Mouse (Mus musculus): ENCODE results near the gene Phldb1. TPM values are rescaled to one million over a fixed set of nuclear protein-coding genes. Genes with fewer than 3 reads are reported as not detected.

Gene Phldb1
- total RNA-seq, 1 experiment from 2014 or later = 18.7 TPM

GRCm38 (mm10) chr9:44716997-44717821 is 17.8 kb downstream of the Phldb1 start:
- ATAC-seq (replicated peaks in 1 of 2; ENCODE audit: insufficient read depth in 1 of 2, low FRiP score in 2 of 2, low TSS enrichment in 1 of 2, low read depth in 1 of 2, poor library complexity in 2 of 2, severe bottlenecking in 2 of 2) = peak in 1 of 2 experiments; percentile 38; a peak in 2 of 4 replicates

- ATAC-seq (replicated peaks in 1 of 2; ENCODE audit: insufficient read depth in 1 of 2, low FRiP score in 2 of 2, low TSS enrichment in 1 of 2, low read depth in 1 of 2, poor library complexity in 2 of 2, severe bottlenecking in 2 of 2) = no peak
These were observed 19.2 kb downstream of the Phldb1 start for GRCm38 (mm10) chr9:44715705-44716362.

GRCm38 (mm10) chr9:44715109-44715508 is 19.9 kb downstream of the Phldb1 start:
- no peak for ATAC-seq (replicated peaks in 1 of 2; ENCODE audit: insufficient read depth in 1 of 2, low FRiP score in 2 of 2, low TSS enrichment in 1 of 2, low read depth in 1 of 2, poor library complexity in 2 of 2, severe bottlenecking in 2 of 2)

- no peak for ATAC-seq (replicated peaks in 1 of 2; ENCODE audit: insufficient read depth in 1 of 2, low FRiP score in 2 of 2, low TSS enrichment in 1 of 2, low read depth in 1 of 2, poor library complexity in 2 of 2, severe bottlenecking in 2 of 2)
These were observed 21.4 kb downstream of the Phldb1 start for GRCm38 (mm10) chr9:44713574-44713973.

GRCm38 (mm10) chr9:44713080-44713479 is 21.9 kb downstream of the Phldb1 start:
- no peak for ATAC-seq (replicated peaks in 1 of 2; ENCODE audit: insufficient read depth in 1 of 2, low FRiP score in 2 of 2, low TSS enrichment in 1 of 2, low read depth in 1 of 2, poor library complexity in 2 of 2, severe bottlenecking in 2 of 2)

GRCm38 (mm10) chr9:44711602-44712001 is 23.4 kb downstream of the Phldb1 start:
- no peak for ATAC-seq (replicated peaks in 1 of 2; ENCODE audit: insufficient read depth in 1 of 2, low FRiP score in 2 of 2, low TSS enrichment in 1 of 2, low read depth in 1 of 2, poor library complexity in 2 of 2, severe bottlenecking in 2 of 2)

GRCm38 (mm10) chr9:44710213-44710612 is 24.8 kb downstream of the Phldb1 start:
- ATAC-seq (replicated peaks in 1 of 2; ENCODE audit: insufficient read depth in 1 of 2, low FRiP score in 2 of 2, low TSS enrichment in 1 of 2, low read depth in 1 of 2, poor library complexity in 2 of 2, severe bottlenecking in 2 of 2) = no peak

GRCm38 (mm10) chr9:44709600-44709999 is 25.4 kb downstream of the Phldb1 start:
- ATAC-seq (replicated peaks in 1 of 2; ENCODE audit: insufficient read depth in 1 of 2, low FRiP score in 2 of 2, low TSS enrichment in 1 of 2, low read depth in 1 of 2, poor library complexity in 2 of 2, severe bottlenecking in 2 of 2) = no peak

- no peak for ATAC-seq (replicated peaks in 1 of 2; ENCODE audit: insufficient read depth in 1 of 2, low FRiP score in 2 of 2, low TSS enrichment in 1 of 2, low read depth in 1 of 2, poor library complexity in 2 of 2, severe bottlenecking in 2 of 2)
These were observed 26.1 kb downstream of the Phldb1 start for GRCm38 (mm10) chr9:44708925-44709324.

- ATAC-seq (replicated peaks in 1 of 2; ENCODE audit: insufficient read depth in 1 of 2, low FRiP score in 2 of 2, low TSS enrichment in 1 of 2, low read depth in 1 of 2, poor library complexity in 2 of 2, severe bottlenecking in 2 of 2) = peak; percentile 71 to 76
These were observed 26.6 kb downstream of the Phldb1 start for GRCm38 (mm10) chr9:44708429-44708765.

GRCm38 (mm10) chr9:44707749-44708428 is 27.1 kb downstream of the Phldb1 start:
- no peak for ATAC-seq (replicated peaks in 1 of 2; ENCODE audit: insufficient read depth in 1 of 2, low FRiP score in 2 of 2, low TSS enrichment in 1 of 2, low read depth in 1 of 2, poor library complexity in 2 of 2, severe bottlenecking in 2 of 2)

- ATAC-seq (replicated peaks in 1 of 2; ENCODE audit: insufficient read depth in 1 of 2, low FRiP score in 2 of 2, low TSS enrichment in 1 of 2, low read depth in 1 of 2, poor library complexity in 2 of 2, severe bottlenecking in 2 of 2) = no peak
These were observed 35.3 kb downstream of the Phldb1 start for GRCm38 (mm10) chr9:44699730-44700129.

- ATAC-seq (replicated peaks in 1 of 2; ENCODE audit: insufficient read depth in 1 of 2, low FRiP score in 2 of 2, low TSS enrichment in 1 of 2, low read depth in 1 of 2, poor library complexity in 2 of 2, severe bottlenecking in 2 of 2) = no peak
These were observed 35.8 kb downstream of the Phldb1 start for GRCm38 (mm10) chr9:44699196-44699595.

- no peak for ATAC-seq (replicated peaks in 1 of 2; ENCODE audit: insufficient read depth in 1 of 2, low FRiP score in 2 of 2, low TSS enrichment in 1 of 2, low read depth in 1 of 2, poor library complexity in 2 of 2, severe bottlenecking in 2 of 2)
These were observed 37.1 kb downstream of the Phldb1 start for GRCm38 (mm10) chr9:44697866-44698265.

- no peak for ATAC-seq (replicated peaks in 1 of 2; ENCODE audit: insufficient read depth in 1 of 2, low FRiP score in 2 of 2, low TSS enrichment in 1 of 2, low read depth in 1 of 2, poor library complexity in 2 of 2, severe bottlenecking in 2 of 2)
These were observed 41.9 kb downstream of the Phldb1 start for GRCm38 (mm10) chr9:44693071-44693470.

- peak in 1 of 2 experiments; percentile 27; a peak in 1 of 4 replicates for ATAC-seq (replicated peaks in 1 of 2; ENCODE audit: insufficient read depth in 1 of 2, low FRiP score in 2 of 2, low TSS enrichment in 1 of 2, low read depth in 1 of 2, poor library complexity in 2 of 2, severe bottlenecking in 2 of 2)
These were observed 43.1 kb downstream of the Phldb1 start for GRCm38 (mm10) chr9:44691671-44692520.

GRCm38 (mm10) chr9:44690641-44691040 is 44.4 kb downstream of the Phldb1 start:
- ATAC-seq (replicated peaks in 1 of 2; ENCODE audit: insufficient read depth in 1 of 2, low FRiP score in 2 of 2, low TSS enrichment in 1 of 2, low read depth in 1 of 2, poor library complexity in 2 of 2, severe bottlenecking in 2 of 2) = 0 out of 4 replicates have a peak, but pooled peaks of 1 of the 2 experiments have one; percentile 39

All from hematopoietic stem cell, adult 5-6 weeks (primary cell).